Mouse (Mus musculus) liver, adult 2 months (tissue): ENCODE data around the gene Rnf5. TPM values are rescaled to one million over a fixed set of nuclear protein-coding genes. Genes with fewer than 3 reads are reported as not detected.
A peak's percentile ranks its signal among the peaks of the same experiment; 100 is the strongest.

ENCODE experiments used
- DNase-seq: peaks from one replicate; pipeline ENCODE4 v3.0.0-alpha.2; 2011; ENCODE audit warnings: low read depth, low spot score; ENCODE audit errors: extremely low read depth
- H3K27ac ChIP-seq: fragments of 200-500 bp; replicated peaks from 2 replicates; pipeline ENCODE4 v1.5.1; 2012; ENCODE audit warnings: low read depth, mild to moderate bottlenecking, control low read depth, inconsistent platforms, low read length; ENCODE audit not compliant: insufficient read depth
- H3K27me3 ChIP-seq: fragments of 200-500 bp; 2 replicates; pipeline ENCODE4 v1.6.1; 2012; ENCODE audit warnings: mild to moderate bottlenecking, moderate library complexity, low read length, inconsistent platforms; ENCODE audit not compliant: control insufficient read depth, insufficient read depth
- H3K36me3 ChIP-seq: fragments of 200-500 bp; 2 replicates; pipeline ENCODE4 v1.6.1; 2012; ENCODE audit warnings: low read length, inconsistent platforms; ENCODE audit not compliant: control insufficient read depth, insufficient read depth
- H3K4me1 ChIP-seq: fragments of 200-500 bp; 2 replicates; pipeline ENCODE4 v1.6.1; 2011; ENCODE audit warnings: low read length; ENCODE audit not compliant: control insufficient read depth, insufficient read depth
- H3K4me3 ChIP-seq: fragments of 200-500 bp; 2 replicates; pipeline ENCODE4 v1.5.1; 2011; ENCODE audit warnings: low read depth, mild to moderate bottlenecking, control low read depth, low read length, moderate library complexity; ENCODE audit not compliant: insufficient read depth
- H3K79me2 ChIP-seq: fragments of 200-500 bp; 2 replicates; pipeline ENCODE4 v1.6.1; 2012; ENCODE audit warnings: inconsistent platforms, mild to moderate bottlenecking, low read length, moderate library complexity; ENCODE audit not compliant: control insufficient read depth, insufficient read depth
- H3K9ac ChIP-seq: fragments of 200-500 bp; 2 replicates; pipeline ENCODE4 v1.6.1; 2012; ENCODE audit warnings: low read depth, mild to moderate bottlenecking, control low read depth, inconsistent platforms, low read length
- CTCF ChIP-seq: fragments of 200-500 bp; IDR thresholded peaks from 2 replicates; pipeline ENCODE4 v1.5.1; 2011; ENCODE audit warnings: low read depth, low read length, control low read depth
- POLR2A ChIP-seq: fragments of 200-500 bp; IDR thresholded peaks from 2 replicates; pipeline ENCODE4 v1.6.1; 2011; ENCODE audit warnings: low read length, control low read depth; ENCODE audit not compliant: insufficient read depth; ENCODE audit errors: extremely low read depth
- WGBS: fragments of 180-500 bp; shearing (Covaris S2); methylation state at CpG from one replicate; pipeline ENCODE4 v1.1.7; 2018; 5-methylcytosine and 5-hydroxymethylcytosine counted together
- polyA plus RNA-seq: library from polyadenylated mRNA; depleted of rRNA; stranded (reverse); fragments of >200 nt; gene quantifications from 2 replicates; pipeline ENCODE4 v1.2.3, GENCODE M21; 2012
- total RNA-seq: library from RNA; depleted of rRNA; stranded (reverse); fragments of >200 nt; gene quantifications from 2 replicates; pipeline ENCODE4 v1.2.3, GENCODE M21; 2014

The Rnf5 gene
- total and polyA plus RNA-seq, 2 experiments: 23.0 to 155 TPM

- TF ChIP-seq POLR2A: no peak
- no peak for TF ChIP-seq CTCF
- peaks cover 4% of the 10 kb centered on the region; the same call in 1 of the 2 replicates for H3K4me1 ChIP-seq
- no peaks in the 10 kb centered on the region for H3K27me3 ChIP-seq
- no peak overlapping the region for H3K27ac ChIP-seq
- no peak overlapping the region for H3K4me3 ChIP-seq
- no peak for DNase-seq
- peaks cover 1% of the 10 kb centered on the region; the same call in 1 of the 2 replicates for H3K79me2 ChIP-seq
- no peak overlapping the region for H3K9ac ChIP-seq
- no peaks in the 10 kb centered on the region; the same call in 1 of the 2 replicates for H3K36me3 ChIP-seq
- WGBS: 93% methylated on average over 8 of the region's 8 CpGs
Observed at GRCm38 (mm10) chr17:34611050-34611449, 7.6 kb upstream of the Rnf5 start.

- Histone ChIP-seq H3K27me3 (no peaks in the 10 kb centered on the region), H3K4me3 (no peak overlapping the region), H3K9ac (no peak overlapping the region), H3K36me3 (no peaks in the 10 kb centered on the region), H3K27ac (no peak overlapping the region), H3K4me1 (peaks cover 4% of the 10 kb centered on the region; the same call in 1 of the 2 replicates), H3K79me2 (peaks cover 6% of the 10 kb centered on the region; the same call in 1 of the 2 replicates)
- 63% methylated on average over 7 of the region's 7 CpGs for WGBS
- no peak for TF ChIP-seq CTCF
- TF ChIP-seq POLR2A: no peak
- no peak for DNase-seq
Observed at GRCm38 (mm10) chr17:34607997-34608396, 4.5 kb upstream of the Rnf5 start.

- H3K36me3 ChIP-seq: no peaks in the 10 kb centered on the region
- no peak for TF ChIP-seq CTCF
- TF ChIP-seq POLR2A: no peak
- H3K79me2 ChIP-seq: peaks cover 8% of the 10 kb centered on the region; the same call in 1 of the 2 replicates
- H3K9ac ChIP-seq: peak overlapping the region; percentile 92
- 5% methylated on average over 31 of the region's 32 CpGs for WGBS
- H3K27me3 ChIP-seq: no peaks in the 10 kb centered on the region
- H3K27ac ChIP-seq: peak overlapping the region; percentile 12
- peak overlapping the region; percentile 95 for H3K4me3 ChIP-seq
- peaks cover 7% of the 10 kb centered on the region; the same call in 1 of the 2 replicates for H3K4me1 ChIP-seq
- peak; percentile 40 for DNase-seq
Observed at GRCm38 (mm10) chr17:34606186-34607039, 2.9 kb upstream of the Rnf5 start.

GRCm38 (mm10) chr17:34605609-34606008 lies 2.1 kb upstream of the Rnf5 start:
- peak; percentile 76 for DNase-seq
- H3K4me3 ChIP-seq: peak overlapping the region; percentile 95
- no peaks in the 10 kb centered on the region for H3K27me3 ChIP-seq
- 0% methylated on average over 28 of the region's 30 CpGs for WGBS
- peaks cover 7% of the 10 kb centered on the region; the same call in 1 of the 2 replicates for H3K4me1 ChIP-seq
- peak overlapping the region; percentile 98 for H3K27ac ChIP-seq
- peak overlapping the region; percentile 92 for H3K9ac ChIP-seq
- H3K36me3 ChIP-seq: no peaks in the 10 kb centered on the region
- peak; percentile 79; the same call in 1 of the 2 replicates for TF ChIP-seq POLR2A
- TF ChIP-seq CTCF: no peak
- H3K79me2 ChIP-seq: peaks cover 8% of the 10 kb centered on the region; the same call in 1 of the 2 replicates

GRCm38 (mm10) chr17:34604511-34605237 lies 1.2 kb upstream of the Rnf5 start:
- Histone ChIP-seq H3K36me3 (no peaks in the 10 kb centered on the region), H3K9ac (peak overlapping the region; percentile 79), H3K79me2 (peaks cover 8% of the 10 kb centered on the region; the same call in 1 of the 2 replicates), H3K4me1 (peaks cover 7% of the 10 kb centered on the region; the same call in 1 of the 2 replicates), H3K27ac (peak overlapping the region; percentile 98), H3K4me3 (peak overlapping the region; percentile 95), H3K27me3 (no peaks in the 10 kb centered on the region)
- TF ChIP-seq CTCF: no peak
- no peak for TF ChIP-seq POLR2A
- peak; percentile 97 for DNase-seq
- 6% methylated on average over 24 of the region's 24 CpGs for WGBS
